Mouse (Mus musculus) megakaryocyte, embryonic 14.5 days (primary cell): ENCODE measurements around the gene Rara.

ENCODE experiments used
- FLI1 ChIP-seq: IDR thresholded peaks from 2 replicates; pipeline ENCODE4 v1.6.1; 2012; ENCODE audit warnings: low read length, inconsistent platforms, mixed read lengths
- GATA1 ChIP-seq: IDR thresholded peaks from 3 replicates; pipeline ENCODE4 v1.6.1; 2012; ENCODE audit warnings: mixed read lengths, low read length, inconsistent platforms, borderline replicate concordance

DNA sequence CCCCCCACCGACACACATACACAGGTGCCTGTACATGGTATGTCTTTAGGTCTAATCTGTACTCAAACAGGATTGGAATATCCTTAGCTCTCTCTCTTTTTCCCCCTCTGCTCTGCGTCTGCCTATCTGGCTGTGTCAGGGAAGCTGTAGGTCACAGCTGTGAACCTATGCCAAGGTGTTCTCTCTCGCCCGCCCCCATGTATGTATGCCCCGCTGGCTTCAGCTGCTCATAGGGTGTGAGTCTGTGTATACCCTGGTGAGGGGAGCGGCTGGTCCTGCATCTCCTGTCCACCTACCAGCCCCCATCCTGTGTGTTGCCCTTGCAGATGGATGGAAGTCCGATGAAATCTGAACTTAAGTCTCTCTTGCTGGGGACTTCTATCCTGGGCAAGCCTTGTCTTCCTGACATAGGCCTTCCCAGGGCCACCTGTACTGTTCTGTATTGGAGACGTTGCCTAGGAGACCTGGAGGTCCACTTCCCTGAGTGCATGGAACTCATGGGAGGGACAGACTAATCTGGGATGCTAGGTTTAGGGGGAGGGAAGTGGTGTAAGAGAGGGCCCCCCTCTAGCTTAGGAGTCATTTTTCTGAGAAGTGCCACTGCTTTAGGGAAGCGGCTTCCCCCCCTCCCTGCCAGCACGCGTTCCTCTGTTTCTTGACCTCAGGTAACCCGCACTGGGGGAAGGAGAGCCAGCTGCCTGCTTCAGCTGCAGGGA, 21.8 kb downstream of the Rara start:
- TF ChIP-seq GATA1 (no peak), FLI1 (no peak)
